12 mouse cellular contexts compared by ENCODE assay signal in the genomic region with DNA sequence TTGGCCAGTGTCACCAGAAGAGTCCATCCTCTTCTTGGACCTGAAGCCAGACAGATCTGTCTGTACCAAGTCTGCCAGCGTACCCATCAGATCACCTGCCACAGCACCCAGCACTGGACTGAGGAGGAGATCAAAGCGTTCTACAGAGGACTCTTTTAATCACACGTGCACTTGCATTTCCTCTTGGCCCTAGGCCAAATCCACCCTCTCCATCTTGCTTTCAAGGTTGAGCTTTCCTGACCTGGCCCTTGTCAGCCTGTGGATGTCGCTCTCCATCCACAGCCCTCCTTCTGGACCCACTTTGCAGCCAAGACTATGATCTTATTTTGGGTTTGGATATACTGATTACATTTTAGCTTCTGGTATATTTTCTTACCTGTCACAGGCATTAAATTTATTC.
DNase-seq lines count a peak whose midpoint lies in the region; ATAC-seq and TF ChIP-seq lines count a peak whose summit lies in the region.
"Had no signal": no experiment of that assay in that cellular context is flagged by ENCODE, and none has a peak within 500 bp of the region (broad histone marks: within the 10 kb centered on the region; RNA-seq: fewer than 3 reads in every experiment).

No protein-coding gene starts in this region.

- 0 out of 2 replicates have a peak, but pooled peaks cover 10% of the 10 kb centered on the region for H3K4me1 ChIP-seq in kidney, postnatal 0 days (replicated peaks; ENCODE audit: insufficient read depth, low read length)
- H3K4me1 ChIP-seq in midbrain, embryonic 16.5 days (ENCODE audit: control insufficient read depth, insufficient read depth, low read length), result no peaks in the 10 kb centered on the region
- H3K4me1 ChIP-seq: limb, embryonic 15.5 days; midbrain, embryonic 12.5 days had no signal

- H3K36me3 ChIP-seq in kidney, postnatal 0 days (ENCODE audit: insufficient read depth, low read length), result no peaks in the 10 kb centered on the region
- no peaks in the 10 kb centered on the region for H3K36me3 ChIP-seq in midbrain, embryonic 16.5 days (ENCODE audit: control insufficient read depth, insufficient read depth, low read length)
- H3K36me3 ChIP-seq: limb, embryonic 15.5 days; midbrain, embryonic 12.5 days had no signal

- H3K27me3 ChIP-seq in kidney, postnatal 0 days (ENCODE audit: insufficient read depth, low read length), result no peaks in the 10 kb centered on the region
- no peaks in the 10 kb centered on the region for H3K27me3 ChIP-seq in midbrain, embryonic 16.5 days (ENCODE audit: control insufficient read depth, insufficient read depth, low read depth, low read length)
- H3K27me3 ChIP-seq: midbrain, embryonic 12.5 days had no signal

- H3K4me2 ChIP-seq in kidney, postnatal 0 days (ENCODE audit: low read length), result no peak overlapping the region
- H3K4me2 ChIP-seq in midbrain, embryonic 16.5 days (ENCODE audit: low read length), result no peak overlapping the region
- H3K4me2 ChIP-seq: limb, embryonic 15.5 days; midbrain, embryonic 12.5 days had no signal

- H3K9me3 ChIP-seq in kidney, postnatal 0 days (replicated peaks; ENCODE audit: low read length), result no peaks in the 10 kb centered on the region
- H3K9me3 ChIP-seq in midbrain, embryonic 16.5 days (replicated peaks; ENCODE audit: control insufficient read depth, low read length, poor library complexity, severe bottlenecking), result no peaks in the 10 kb centered on the region
- H3K9me3 ChIP-seq: limb, embryonic 15.5 days; midbrain, embryonic 12.5 days had no signal

- no peak overlapping the region for H3K9ac ChIP-seq in kidney, postnatal 0 days (ENCODE audit: low read depth, low read length)
- H3K9ac ChIP-seq in midbrain, embryonic 16.5 days (ENCODE audit: low read depth, low read length), result no peak overlapping the region
- H3K9ac ChIP-seq: limb, embryonic 15.5 days; midbrain, embryonic 12.5 days had no signal

- ATAC-seq in cerebellum, adult (ENCODE audit: insufficient number of reproducible peaks, low FRiP score, low TSS enrichment), result peak; percentile 64
- ATAC-seq in kidney, postnatal 0 days (replicated peaks; ENCODE audit: low FRiP score, low read depth), result 0 out of 2 replicates have a peak, but pooled peaks have one; percentile 36
- no peak for ATAC-seq in midbrain, embryonic 16.5 days
- ATAC-seq in monocyte, adult 5-6 weeks (replicated peaks; ENCODE audit: insufficient number of reproducible peaks, low FRiP score, low TSS enrichment, poor library complexity, severe bottlenecking), result no peak

- H3K27ac ChIP-seq in kidney, postnatal 0 days, result no peak overlapping the region
- no peak overlapping the region for H3K27ac ChIP-seq in midbrain, embryonic 16.5 days (ENCODE audit: low read length)
- H3K27ac ChIP-seq: limb, embryonic 15.5 days; midbrain, embryonic 12.5 days had no signal

- no peak for DNase-seq in cerebellum, postnatal 4 days (ENCODE audit: low spot score in 2 of 2)
- DNase-seq in ovary, postnatal 14 days (ENCODE audit: low spot score), result peak; percentile 33
- DNase-seq in ovary, adult 18-20 months (ENCODE audit: low spot score), result no peak
- DNase-seq in kidney, postnatal 0 days (ENCODE audit: low spot score), result peak; percentile 72
- peak; percentile 21 for DNase-seq in testis, postnatal 14 days (ENCODE audit: low spot score)
- DNase-seq: gastrocnemius, postnatal 36 days; heart, postnatal 4 days had no signal

- 20% methylated on average over 4 of the region's 4 CpGs for WGBS in kidney, postnatal 0 days
- 72% methylated on average over 4 of the region's 4 CpGs for WGBS in midbrain, embryonic 16.5 days

- peak; percentile 57; the same call in 1 of the 2 replicates for TF ChIP-seq CTCF in kidney, postnatal 0 days (IDR thresholded peaks at IDR 0.05; ENCODE audit: low read depth)

- H3K4me3 ChIP-seq in kidney, postnatal 0 days (replicated peaks; ENCODE audit: low read depth, low read length), result no peak overlapping the region
- no peak overlapping the region for H3K4me3 ChIP-seq in midbrain, embryonic 16.5 days (ENCODE audit: low read depth, low read length)
- H3K4me3 ChIP-seq: limb, embryonic 15.5 days; midbrain, embryonic 12.5 days had no signal

Comparison
In these comparisons a context has a peak if more than half of its experiments do, and no peak if none do; other contexts are left out.
1. DNase-seq: peak in ovary, postnatal 14 days (single experiment), kidney, postnatal 0 days (single experiment) and testis, postnatal 14 days (single experiment); none in cerebellum, postnatal 4 days (0 of 2) and ovary, adult 18-20 months (single experiment).
2. ATAC-seq: peak in cerebellum, adult (single experiment) and kidney, postnatal 0 days (single experiment); none in midbrain, embryonic 16.5 days (single experiment) and monocyte, adult 5-6 weeks (single experiment).